Mouse (Mus musculus) bone marrow macrophage, adult 2 months (primary cell): ENCODE data around the gene Gm5142.

Experiments
- CTCF ChIP-seq: IDR thresholded peaks from 2 replicates; pipeline ENCODE4 v1.5.1; 2012; ENCODE audit warnings: low read depth, mild to moderate bottlenecking, low read length, moderate library complexity
- POLR2A ChIP-seq: IDR thresholded peaks from 2 replicates; pipeline ENCODE4 v1.6.1; 2012; ENCODE audit warnings: mild to moderate bottlenecking, low read depth, low read length, borderline replicate concordance

GRCm38 (mm10) chr14:59157016-59157698, 21.4 kb downstream of the Gm5142 start:
- no peak for TF ChIP-seq CTCF
- no peak for TF ChIP-seq POLR2A
